Mouse (Mus musculus): Measurements from ENCODE around the gene Sirt7. TPM values are rescaled to one million over a fixed set of nuclear protein-coding genes. Genes with fewer than 3 reads are reported as not detected.

Gene Sirt7
- total and polyA plus RNA-seq, 3 experiments, result 72.3 to 78.2 TPM; not detected in 1

DNA sequence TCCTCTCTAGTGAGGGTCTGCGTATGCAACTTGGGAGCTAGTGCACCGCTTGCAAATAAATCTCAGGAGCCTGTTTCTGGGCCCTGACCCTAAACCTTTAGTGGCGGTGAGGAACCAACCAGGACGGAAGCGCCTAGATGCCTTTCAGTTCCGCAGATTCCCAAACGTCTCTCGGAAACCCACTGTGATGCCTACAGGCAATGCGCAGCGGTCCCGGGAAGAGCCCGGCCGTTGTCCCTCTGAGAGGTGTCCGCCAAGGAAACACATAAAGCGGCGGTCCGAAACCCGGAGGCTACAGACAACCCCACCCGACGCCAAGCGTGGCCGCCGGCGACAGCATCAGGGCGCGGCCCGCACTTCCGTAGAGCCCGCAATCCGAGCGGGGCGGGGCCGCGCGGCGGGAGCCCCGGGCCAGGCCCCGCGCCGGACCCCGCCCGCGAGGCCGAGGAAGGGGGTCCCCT, 44.1 kb downstream of the Sirt7 start:
- no peaks in the 10 kb centered on the region for H3K27me3 ChIP-seq (ENCODE audit: control insufficient read depth in 1 of 2, insufficient read depth in 2 of 2, low read length in 2 of 2)
- DNase-seq (ENCODE audit: low read depth, low spot score), result peak; percentile 65
- H3K4me1 ChIP-seq (ENCODE audit: control insufficient read depth in 1 of 2, insufficient read depth in 2 of 2, low read length in 2 of 2), result peaks cover 5 to 18% of the 10 kb centered on the region in 2 experiments

DNA sequence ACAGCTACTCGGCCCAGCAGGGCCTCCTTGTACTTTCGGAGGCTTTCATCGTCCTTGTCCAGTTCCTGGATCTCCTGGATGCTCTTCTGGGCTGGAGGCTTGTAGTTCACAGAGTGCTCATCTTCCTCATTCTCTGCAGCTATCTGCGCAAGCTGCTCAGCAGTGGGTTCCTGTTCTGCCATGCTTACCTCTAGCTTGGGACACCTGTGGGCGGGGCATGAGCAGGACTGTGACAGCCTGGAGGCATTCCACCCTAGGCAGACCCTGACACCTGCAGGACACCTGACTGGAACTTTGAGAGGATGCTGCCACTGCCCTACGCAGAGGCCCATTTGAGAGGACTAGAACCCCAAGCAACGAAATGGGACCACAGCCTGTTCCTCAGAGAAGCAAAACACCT, 44.9 kb downstream of the Sirt7 start:
- peaks cover 35% of the 10 kb centered on the region for H3K79me2 ChIP-seq (ENCODE audit: control insufficient read depth, insufficient read depth, low read length, poor library complexity)
- peak overlapping the region; percentile 76 to 94 for H3K4me3 ChIP-seq (ENCODE audit: control insufficient read depth in 1 of 2, insufficient read depth in 1 of 2, low read depth in 2 of 2, low read length in 2 of 2)
- H3K27me3 ChIP-seq (ENCODE audit: control insufficient read depth in 1 of 2, insufficient read depth in 2 of 2, low read length in 2 of 2), result no peaks in the 10 kb centered on the region
- H3K4me1 ChIP-seq (ENCODE audit: control insufficient read depth in 1 of 2, insufficient read depth in 2 of 2, low read length in 2 of 2), result peaks cover 5 to 18% of the 10 kb centered on the region in 2 experiments
- peak; percentile 82 for DNase-seq (ENCODE audit: low read depth, low spot score)
- H3K9ac ChIP-seq (ENCODE audit: control insufficient read depth, low read depth, low read length, poor library complexity, severe bottlenecking), result peak overlapping the region; percentile 84
- H3K9me3 ChIP-seq (replicated peaks; ENCODE audit: insufficient read depth, low read length), result no peaks in the 10 kb centered on the region
- H3K27ac ChIP-seq (ENCODE audit: control insufficient read depth, low read depth, low read length), result peak overlapping the region; percentile 67
- TF ChIP-seq NRF1 (IDR thresholded peaks at IDR 0.05; ENCODE audit: insufficient read depth, low read depth, low read length, poor library complexity, severe bottlenecking) (peak; percentile 62; the same call in 1 of the 2 replicates), USF1 (IDR thresholded peaks at IDR 0.05; ENCODE audit: low read depth, low read length) (no peak), ELF1 (IDR thresholded peaks at IDR 0.05; ENCODE audit: low read depth, low read length) (0 out of 2 replicates have a peak, but pooled peaks have one; percentile 12), ZKSCAN1 (IDR thresholded peaks at IDR 0.05; ENCODE audit: low read depth, low read length) (no peak), POLR2A (IDR thresholded peaks at IDR 0.05; ENCODE audit: control insufficient read depth in 1 of 2, insufficient read depth in 1 of 2, low read depth in 1 of 2, low read length in 2 of 2, poor library complexity in 1 of 2) (no peak; a peak in 1 of 4 replicates), SIN3A (IDR thresholded peaks at IDR 0.05; ENCODE audit: low read length) (no peak; the same call in 1 of the 2 replicates), MXI1 (IDR thresholded peaks at IDR 0.05; ENCODE audit: low read depth, low read length) (peak; percentile 42; the same call in 1 of the 2 replicates), ZC3H11A (IDR thresholded peaks at IDR 0.05; ENCODE audit: low read depth, low read length) (no peak), BHLHE40 (IDR thresholded peaks at IDR 0.05; ENCODE audit: borderline replicate concordance, low read depth, low read length) (no peak), TAL1 (IDR thresholded peaks at IDR 0.05; ENCODE audit: low read length) (0 out of 2 replicates have a peak, but pooled peaks have one; percentile 15), SMC3 (IDR thresholded peaks at IDR 0.05; ENCODE audit: low read depth, low read length) (no peak; the same call in 1 of the 2 replicates), ZNF384 (IDR thresholded peaks at IDR 0.05; ENCODE audit: low read depth, low read length) (no peak), POLR2AphosphoS2 (IDR thresholded peaks at IDR 0.05; ENCODE audit: low read length) (no peak)
- peaks cover 4 to 12% of the 10 kb centered on the region in 2 experiments; a peak in 3 of 4 replicates for H3K36me3 ChIP-seq (ENCODE audit: control insufficient read depth in 1 of 2, insufficient read depth in 2 of 2, low read length in 2 of 2)

More for the DNA sequence above, 44.1 kb downstream of the Sirt7 start:
- Histone ChIP-seq H3K27ac (ENCODE audit: control insufficient read depth, low read depth, low read length) (peak overlapping the region; percentile 67), H3K9ac (ENCODE audit: control insufficient read depth, low read depth, low read length, poor library complexity, severe bottlenecking) (peak overlapping the region; percentile 84), H3K79me2 (ENCODE audit: control insufficient read depth, insufficient read depth, low read length, poor library complexity) (peaks cover 35% of the 10 kb centered on the region), H3K36me3 (ENCODE audit: control insufficient read depth in 1 of 2, insufficient read depth in 2 of 2, low read length in 2 of 2) (peaks cover 4 to 12% of the 10 kb centered on the region in 2 experiments; a peak in 3 of 4 replicates), H3K4me3 (ENCODE audit: control insufficient read depth in 1 of 2, insufficient read depth in 1 of 2, low read depth in 2 of 2, low read length in 2 of 2) (peak overlapping the region; percentile 76 to 94), H3K9me3 (replicated peaks; ENCODE audit: insufficient read depth, low read length) (no peaks in the 10 kb centered on the region)
- TF ChIP-seq POLR2A (IDR thresholded peaks at IDR 0.05; ENCODE audit: control insufficient read depth in 1 of 2, insufficient read depth in 1 of 2, low read depth in 1 of 2, low read length in 2 of 2, poor library complexity in 1 of 2), result peak in 1 of 2 experiments; percentile 48; a peak in 1 of 4 replicates
- no peak for TF ChIP-seq GABPA (IDR thresholded peaks at IDR 0.05; ENCODE audit: low read depth, low read length)
- no peak for TF ChIP-seq ZC3H11A (IDR thresholded peaks at IDR 0.05; ENCODE audit: low read depth, low read length)
- 0 out of 2 replicates have a peak, but pooled peaks have one; percentile 29 for TF ChIP-seq TBP (IDR thresholded peaks at IDR 0.05; ENCODE audit: low read depth, low read length)
- TF ChIP-seq SMC3 (IDR thresholded peaks at IDR 0.05; ENCODE audit: low read depth, low read length), result no peak
- no peak for TF ChIP-seq CHD2 (IDR thresholded peaks at IDR 0.05; ENCODE audit: low read length)
- no peak for TF ChIP-seq MYB (IDR thresholded peaks at IDR 0.05; ENCODE audit: low read depth, low read length)
- TF ChIP-seq MEF2A (IDR thresholded peaks at IDR 0.05; ENCODE audit: extremely low read depth, insufficient replicate concordance, low read depth, low read length, poor library complexity, severe bottlenecking), result no peak
- TF ChIP-seq MAZ (IDR thresholded peaks at IDR 0.05; ENCODE audit: low read depth, low read length), result no peak
- no peak for TF ChIP-seq SIN3A (IDR thresholded peaks at IDR 0.05; ENCODE audit: low read length)
- no peak for TF ChIP-seq RCOR1 (IDR thresholded peaks at IDR 0.05; ENCODE audit: low read depth, low read length)
- TF ChIP-seq TCF12 (IDR thresholded peaks at IDR 0.05; ENCODE audit: low read depth, low read length), result no peak
- peak; percentile 86; the same call in 1 of the 2 replicates for TF ChIP-seq UBTF (IDR thresholded peaks at IDR 0.05; ENCODE audit: borderline replicate concordance, insufficient read depth, low read depth, low read length)
- TF ChIP-seq EP300 (IDR thresholded peaks at IDR 0.05; ENCODE audit: low read depth in 1 of 2, low read length in 2 of 2), result no peak

Measured in MEL (cell line).